21 mouse cellular contexts compared by ENCODE assay signal in genomic region chr13:38967518-38967917, GRCm38 (mm10). TPM values are rescaled to one million over a fixed set of nuclear protein-coding genes. Genes with fewer than 3 reads are reported as not detected.
DNase-seq lines count a peak whose midpoint lies in the region; ATAC-seq and TF ChIP-seq lines count a peak whose summit lies in the region.
"Had no signal": no experiment of that assay in that cellular context is flagged by ENCODE, and none has a peak within 500 bp of the region (broad histone marks: within the 10 kb centered on the region; RNA-seq: fewer than 3 reads in every experiment).

No protein-coding gene starts in this region.

- peak overlapping the region; percentile 71 for H3K4me3 ChIP-seq in testis, adult 2 months (ENCODE audit: control insufficient read depth, low read depth, low read length)
- H3K4me3 ChIP-seq in liver, embryonic 14.5 days (ENCODE audit: insufficient read depth in 1 of 2, low read depth in 2 of 2, low read length in 2 of 2), result no peak overlapping the region
- H3K4me3 ChIP-seq: forebrain, embryonic 10.5 days; forebrain, embryonic 13.5 days; gastrocnemius, adult 2 months; hindbrain, embryonic 12.5 days; hindbrain, embryonic 15.5 days had no signal

- H3K27me3 ChIP-seq in testis, adult 2 months (ENCODE audit: control insufficient read depth, insufficient read depth, low read length), result no peaks in the 10 kb centered on the region
- no peaks in the 10 kb centered on the region for H3K27me3 ChIP-seq in liver, embryonic 14.5 days (ENCODE audit: control insufficient read depth, insufficient read depth, low read length)
- H3K27me3 ChIP-seq: forebrain, embryonic 13.5 days; hindbrain, embryonic 12.5 days; hindbrain, embryonic 15.5 days had no signal

- H3K36me3 ChIP-seq in testis, adult 2 months (ENCODE audit: control insufficient read depth, insufficient read depth, low read length), result no peaks in the 10 kb centered on the region
- H3K36me3 ChIP-seq in liver, embryonic 14.5 days (replicated peaks; ENCODE audit: control insufficient read depth, insufficient read depth, low read depth), result no peaks in the 10 kb centered on the region
- H3K36me3 ChIP-seq: forebrain, embryonic 10.5 days; hindbrain, embryonic 12.5 days; hindbrain, embryonic 15.5 days had no signal

- no peaks in the 10 kb centered on the region; the same call in 1 of the 2 replicates for H3K4me1 ChIP-seq in testis, adult 2 months (ENCODE audit: control insufficient read depth, insufficient read depth, low read length)
- peaks cover 0 to 4% of the 10 kb centered on the region in 2 experiments; a peak in 2 of 4 replicates for H3K4me1 ChIP-seq in liver, embryonic 14.5 days (replicated peaks; ENCODE audit: control insufficient read depth in 2 of 2, insufficient read depth in 2 of 2, low read length in 1 of 2)
- H3K4me1 ChIP-seq: forebrain, embryonic 13.5 days; hindbrain, embryonic 12.5 days; hindbrain, embryonic 15.5 days had no signal

- no peak overlapping the region for H3K4me2 ChIP-seq in liver, embryonic 14.5 days (ENCODE audit: low read depth)
- H3K4me2 ChIP-seq: forebrain, embryonic 13.5 days; heart, embryonic 11.5 days; hindbrain, embryonic 12.5 days; hindbrain, embryonic 15.5 days had no signal

- no peak for TF ChIP-seq POLR2A in testis, adult 2 months (IDR thresholded peaks at IDR 0.05; ENCODE audit: control insufficient read depth, low read depth, low read length)

- no peak for TF ChIP-seq CTCF in testis, adult 2 months (IDR thresholded peaks at IDR 0.05; ENCODE audit: control insufficient read depth, insufficient read depth, insufficient replicate concordance, low read depth, low read length)
- no peak for TF ChIP-seq CTCF in liver, embryonic 14.5 days (IDR thresholded peaks at IDR 0.05; ENCODE audit: low read depth)

- H3K9me3 ChIP-seq in liver, embryonic 14.5 days (ENCODE audit: control insufficient read depth, low read length), result no peaks in the 10 kb centered on the region
- H3K9me3 ChIP-seq: forebrain, embryonic 10.5 days; forebrain, embryonic 13.5 days; hindbrain, embryonic 12.5 days; hindbrain, embryonic 15.5 days had no signal

- H3K27ac ChIP-seq in testis, adult 2 months (ENCODE audit: control insufficient read depth, insufficient read depth, low read depth, low read length), result no peak overlapping the region
- no peak overlapping the region for H3K27ac ChIP-seq in liver, embryonic 14.5 days
- H3K27ac ChIP-seq: forebrain, embryonic 10.5 days; forebrain, embryonic 13.5 days; gastrocnemius, adult 2 months; hindbrain, embryonic 12.5 days; hindbrain, embryonic 15.5 days had no signal

- TF ChIP-seq EP300 in liver, embryonic 14.5 days (IDR thresholded peaks at IDR 0.05; ENCODE audit: low read depth), result no peak

- DNase-seq in testis, postnatal 10 days (ENCODE audit: low spot score), result no peak
- DNase-seq in liver, embryonic 14.5 days (ENCODE audit: low read depth in 3 of 3, low spot score in 3 of 3), result no peak
- DNase-seq in layer of hippocampus, adult 9-11 months, result no peak
- DNase-seq in spleen, adult 18-20 months, result no peak
- DNase-seq: adrenal gland, adult 8-10 months; adrenal gland, postnatal 25 days; cerebellum, adult 11-12 months; cerebellum, adult 9-10 months; cerebellum, postnatal 14 days; gastrocnemius, adult 2 months; gastrocnemius, postnatal 14 days had no signal

- 50% methylated on average over 1 of the region's 1 CpGs for WGBS in liver, embryonic 14.5 days (ENCODE audit: insufficient replicate concordance)

- ATAC-seq in liver, embryonic 14.5 days (ENCODE audit: insufficient read depth), result peak; percentile 69; the same call in 1 of the 2 replicates
- ATAC-seq in megakaryocyte progenitor cell, adult 5-6 weeks (replicated peaks; ENCODE audit: poor library complexity), result peak; percentile 34
- ATAC-seq: activated CD4-positive, CD25-positive, alpha-beta regulatory T cell, adult 4 months; CD4-positive, CD25-positive, alpha-beta regulatory T cell, adult 4 months; forebrain, embryonic 13.5 days; forebrain, embryonic 16.5 days had no signal

- H3K9ac ChIP-seq in liver, embryonic 14.5 days (replicated peaks), result no peak overlapping the region
- H3K9ac ChIP-seq: forebrain, embryonic 13.5 days; hindbrain, embryonic 12.5 days; hindbrain, embryonic 15.5 days had no signal

RNA-seq across cellular contexts. Expression of gene Slc35b3, which starts 6.8 kb away (rescaled TPM):
- polyA plus RNA-seq in testis, adult 2 months (2012; rRNA removed), result 11.1 and 14.2 TPM in 2 replicates
- polyA plus RNA-seq in liver, embryonic 14.5 days (2012; rRNA removed), result 7.2 and 9.2 TPM in 2 replicates
- polyA plus RNA-seq in liver, embryonic 14.5 days (2014; fragmentation: Nextera tagmentation; extraction: Ambion mirVana), result 10.3 and 12.8 TPM in 2 replicates
- total RNA-seq in megakaryocyte progenitor cell, adult 5-6 weeks (2015), result 22.0 and 29.3 TPM in 2 replicates
- total RNA-seq in megakaryocyte progenitor cell, adult 5-6 weeks (2017), result 16.1 and 17.8 TPM in 2 replicates
